Mouse (Mus musculus) embryonic fibroblast, embryonic 13.5 days (primary cell): ENCODE results near the gene Triobp. TPM values are rescaled to one million over a fixed set of nuclear protein-coding genes. Genes with fewer than 3 reads are reported as not detected.

ENCODE experiments used
- H3K27ac ChIP-seq: 2 replicates; pipeline ENCODE4 v1.5.1; 2012; ENCODE audit warnings: low read length, control low read depth, inconsistent platforms; ENCODE audit not compliant: insufficient read depth
- H3K4me1 ChIP-seq: 2 replicates; pipeline ENCODE4 v1.6.1; 2011; ENCODE audit warnings: low read length; ENCODE audit not compliant: control insufficient read depth, insufficient read depth
- H3K4me3 ChIP-seq: 2 replicates; pipeline ENCODE4 v1.5.1; 2011; ENCODE audit warnings: mild to moderate bottlenecking, control low read depth, low read length; ENCODE audit not compliant: insufficient read depth
- CTCF ChIP-seq: IDR thresholded peaks from 2 replicates; pipeline ENCODE4 v1.5.1; 2011; ENCODE audit warnings: mild to moderate bottlenecking, control low read depth, low read length, moderate library complexity, borderline replicate concordance; ENCODE audit not compliant: insufficient read depth
- POLR2A ChIP-seq: IDR thresholded peaks from 2 replicates; pipeline ENCODE4 v1.6.1; 2011; ENCODE audit warnings: low read depth, mild to moderate bottlenecking, control low read depth, low read length, moderate library complexity
- polyA plus RNA-seq: library from polyadenylated mRNA; stranded (reverse); fragments of >200 nt; gene quantifications from 2 replicates; pipeline ENCODE4 v1.2.4, GENCODE M21; 2011; ENCODE audit warnings: low read depth; ENCODE audit not compliant: missing spikeins, insufficient read length

The Triobp gene
- polyA plus RNA-seq, 1 experiment = 34.2 TPM

GRCm38 (mm10) chr15:78912040-78912439, 35.5 kb upstream of the Triobp start:
- no peak overlapping the region for H3K27ac ChIP-seq
- peaks cover 2% of the 10 kb centered on the region; the same call in 1 of the 2 replicates for H3K4me1 ChIP-seq
- no peak overlapping the region for H3K4me3 ChIP-seq
- peak; percentile 35; the same call in 1 of the 2 replicates for TF ChIP-seq CTCF
- no peak for TF ChIP-seq POLR2A

- H3K4me3 ChIP-seq = peak within 1 kb of the TSS; percentile 41
- H3K4me1 ChIP-seq = peaks cover 2% of the 10 kb centered on the region; the same call in 1 of the 2 replicates
- no peak within 1 kb of the TSS for H3K27ac ChIP-seq
- TF ChIP-seq CTCF = no peak
- TF ChIP-seq POLR2A = peak; percentile 65
Measured at GRCm38 (mm10) chr15:78913632-78914090, 33.9 kb upstream of the Triobp start, which contains the start of gene Pdxp. Gene Pdxp (plus strand): TSS chr15:78913919.

GRCm38 (mm10) chr15:78914091-78914822, 33.3 kb upstream of the Triobp start:
- H3K4me1 ChIP-seq = peaks cover 2% of the 10 kb centered on the region; the same call in 1 of the 2 replicates
- H3K4me3 ChIP-seq = peak overlapping the region; percentile 41
- TF ChIP-seq CTCF (no peak), POLR2A (no peak)
- no peak overlapping the region for H3K27ac ChIP-seq

GRCm38 (mm10) chr15:78914823-78915659, 32.5 kb upstream of the Triobp start:
- TF ChIP-seq POLR2A (no peak), CTCF (no peak)
- Histone ChIP-seq H3K27ac (no peak overlapping the region), H3K4me3 (peak overlapping the region; percentile 41), H3K4me1 (peaks cover 6% of the 10 kb centered on the region; the same call in 1 of the 2 replicates)

GRCm38 (mm10) chr15:78915660-78916017, 31.9 kb upstream of the Triobp start:
- H3K4me3 ChIP-seq = no peak overlapping the region
- H3K27ac ChIP-seq = no peak overlapping the region
- H3K4me1 ChIP-seq = peaks cover 9% of the 10 kb centered on the region; the same call in 1 of the 2 replicates
- peak; percentile 92 for TF ChIP-seq CTCF
- TF ChIP-seq POLR2A = no peak

- Histone ChIP-seq H3K4me1 (peaks cover 9% of the 10 kb centered on the region; the same call in 1 of the 2 replicates), H3K4me3 (no peak overlapping the region), H3K27ac (no peak overlapping the region)
- no peak for TF ChIP-seq POLR2A
- no peak for TF ChIP-seq CTCF
Measured at GRCm38 (mm10) chr15:78916052-78916826, 31.3 kb upstream of the Triobp start.

GRCm38 (mm10) chr15:78918126-78918525, 29.4 kb upstream of the Triobp start:
- H3K27ac ChIP-seq = no peak overlapping the region
- no peak for TF ChIP-seq POLR2A
- no peak for TF ChIP-seq CTCF
- peaks cover 9% of the 10 kb centered on the region; the same call in 1 of the 2 replicates for H3K4me1 ChIP-seq
- H3K4me3 ChIP-seq = no peak overlapping the region

GRCm38 (mm10) chr15:78919914-78920313, 27.6 kb upstream of the Triobp start:
- TF ChIP-seq POLR2A (no peak), CTCF (no peak)
- H3K4me3 ChIP-seq = no peak overlapping the region
- no peak overlapping the region for H3K27ac ChIP-seq
- peaks cover 10% of the 10 kb centered on the region for H3K4me1 ChIP-seq

GRCm38 (mm10) chr15:78922700-78923099, 24.8 kb upstream of the Triobp start:
- Histone ChIP-seq H3K4me3 (no peak overlapping the region), H3K27ac (no peak overlapping the region)
- TF ChIP-seq CTCF (no peak), POLR2A (no peak)

More at GRCm38 (mm10) chr15:78922700-78923099, 24.8 kb upstream of the Triobp start:
- peaks cover 17% of the 10 kb centered on the region for H3K4me1 ChIP-seq
